Mouse (Mus musculus): ENCODE data around the gene Fbp1.
"Not testable (repeated sequence)": the region's sequence is repeated elsewhere in the genome, so short reads cannot be mapped to it uniquely, and the experiment has no call there.

The Fbp1 gene

DNA sequence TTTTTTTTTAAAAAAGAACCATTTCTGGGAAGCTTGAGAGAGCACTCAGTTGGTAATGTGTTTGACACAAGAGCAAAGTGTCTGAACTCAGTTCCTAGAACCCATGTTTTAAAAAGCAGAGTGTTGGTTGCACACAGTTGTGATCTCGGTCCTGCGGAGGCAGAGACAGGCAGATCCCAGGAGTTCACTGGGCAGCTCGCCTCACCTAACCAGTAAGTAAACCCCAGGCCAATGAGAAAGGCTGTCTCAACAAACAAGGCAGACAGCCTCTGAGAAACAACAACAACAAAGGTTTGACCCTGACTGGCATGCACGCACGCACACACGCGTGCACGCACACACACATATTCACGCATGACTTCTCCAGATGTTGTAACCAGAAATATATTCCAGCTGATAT is 4.2 kb downstream of the Fbp1 start:
- no peak for DNase-seq

DNA sequence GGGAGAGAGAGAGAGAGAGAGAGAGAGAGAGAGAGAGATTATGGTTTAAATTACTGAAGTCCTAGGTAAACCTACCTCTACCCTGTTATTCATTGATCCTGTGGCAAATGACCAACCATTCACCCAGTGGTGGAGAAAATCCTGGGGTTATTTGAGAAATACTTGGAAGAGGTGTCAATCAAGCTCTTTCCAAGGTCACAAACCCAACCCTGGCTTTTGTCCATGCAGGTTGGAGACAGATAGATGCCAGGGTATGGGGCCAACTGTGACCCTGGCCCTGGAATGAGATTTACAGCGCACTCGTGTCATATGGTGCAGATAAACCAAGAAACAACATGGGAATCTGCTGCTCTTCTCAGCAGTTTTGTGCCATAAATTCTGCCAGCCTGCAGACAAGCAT is 4.6 kb downstream of the Fbp1 start:
- DNase-seq, result peak; percentile 84 to 88

DNA sequence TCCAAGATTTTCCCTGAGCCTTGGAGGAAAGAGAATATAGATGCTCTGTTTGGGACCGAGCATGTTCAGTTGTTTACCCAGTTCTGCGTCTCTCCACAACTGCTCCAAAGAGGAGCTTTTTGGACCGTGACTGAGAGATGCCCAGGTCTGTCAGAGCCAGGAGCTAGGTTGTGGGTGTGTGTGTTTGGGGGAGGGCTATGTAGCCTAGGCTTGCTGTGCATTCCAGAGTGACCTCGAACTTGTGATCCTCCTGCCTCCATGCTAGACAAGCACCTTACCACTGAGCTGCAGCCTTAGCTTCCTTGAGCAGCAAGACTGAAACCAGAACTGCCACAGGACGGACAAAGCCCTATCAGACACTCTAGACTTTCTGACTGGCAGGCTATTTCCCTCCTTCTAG is 5.2 kb downstream of the Fbp1 start:
- no peak for DNase-seq

DNA sequence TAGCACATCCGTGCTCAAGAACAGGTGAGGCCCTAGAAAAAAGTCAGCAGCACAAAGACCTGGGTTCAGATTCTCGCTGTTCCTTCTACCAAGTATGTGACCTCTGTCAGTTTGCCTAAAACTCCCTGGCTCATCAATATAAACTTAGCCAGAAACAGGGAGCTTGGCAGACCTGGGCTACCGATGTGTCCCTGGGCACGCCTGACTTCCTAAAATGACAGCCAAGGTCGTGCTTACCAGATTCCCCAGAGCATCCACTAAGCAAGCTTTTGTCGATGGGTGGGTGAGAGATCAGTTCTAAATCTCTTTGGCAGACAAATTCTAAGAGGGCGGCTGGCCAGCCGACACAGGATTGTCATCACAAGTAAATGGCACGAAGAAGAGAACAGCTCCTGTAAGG is 6.7 kb downstream of the Fbp1 start:
- DNase-seq, result no peak

DNA sequence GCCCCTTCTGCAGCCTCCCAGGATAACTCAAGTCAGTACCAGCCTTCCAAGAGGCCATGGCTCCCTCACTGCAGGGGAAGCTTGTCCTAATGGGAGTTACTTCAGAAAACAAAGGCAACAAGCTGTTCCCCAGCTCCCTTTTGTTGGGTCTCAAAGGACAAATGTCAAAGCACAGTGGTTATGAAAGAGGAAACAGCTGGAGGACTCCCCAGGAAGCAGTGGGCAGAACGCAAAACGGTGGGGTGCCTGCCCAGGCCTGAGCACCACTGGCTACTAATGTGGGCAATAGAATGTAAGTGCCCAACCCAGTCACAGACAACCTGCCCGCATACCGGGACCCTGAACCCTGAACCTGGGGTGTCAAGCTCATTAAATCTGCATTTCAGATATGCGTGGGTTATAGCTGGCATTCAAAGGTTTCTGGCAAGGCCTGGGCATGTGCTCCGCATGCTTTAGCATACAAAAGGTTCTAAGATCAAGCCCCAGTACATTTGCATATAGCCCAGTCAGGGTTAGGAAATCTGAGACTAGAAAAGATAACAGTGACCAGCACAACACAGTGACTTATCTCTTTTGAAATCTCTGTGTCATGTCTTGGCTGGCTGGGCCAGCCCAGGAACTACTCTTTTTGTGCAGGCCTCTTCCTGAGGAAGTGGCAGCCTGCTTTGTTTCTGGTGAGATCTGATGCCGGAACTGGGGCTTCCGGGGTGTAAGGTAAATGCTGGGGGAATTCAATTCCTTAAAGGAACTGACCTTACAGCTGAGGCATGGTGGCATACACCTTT is 8.1 kb downstream of the Fbp1 start:
- DNase-seq, result peak in 1 of 2 experiments; percentile 38

DNA sequence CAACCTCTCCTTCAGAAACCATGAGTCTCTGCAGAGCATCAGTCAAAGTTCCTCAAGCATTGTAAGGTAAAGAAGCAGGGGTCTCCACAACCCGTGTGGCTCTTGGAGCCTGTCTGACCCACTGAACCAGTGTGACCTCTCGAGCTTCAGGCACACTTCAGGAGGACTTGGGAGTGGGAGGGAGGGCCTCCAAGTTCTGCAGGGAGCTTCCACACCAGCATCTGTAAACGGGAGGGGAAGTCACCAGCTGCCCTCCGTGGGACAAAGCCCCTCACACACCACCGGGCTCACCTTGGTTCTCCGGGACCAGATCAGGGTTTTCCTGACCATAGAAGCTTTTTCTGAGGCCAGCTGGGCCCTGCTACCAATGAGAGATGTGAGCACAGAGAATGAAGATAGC is 8.7 kb downstream of the Fbp1 start:
- no peak for DNase-seq

DNA sequence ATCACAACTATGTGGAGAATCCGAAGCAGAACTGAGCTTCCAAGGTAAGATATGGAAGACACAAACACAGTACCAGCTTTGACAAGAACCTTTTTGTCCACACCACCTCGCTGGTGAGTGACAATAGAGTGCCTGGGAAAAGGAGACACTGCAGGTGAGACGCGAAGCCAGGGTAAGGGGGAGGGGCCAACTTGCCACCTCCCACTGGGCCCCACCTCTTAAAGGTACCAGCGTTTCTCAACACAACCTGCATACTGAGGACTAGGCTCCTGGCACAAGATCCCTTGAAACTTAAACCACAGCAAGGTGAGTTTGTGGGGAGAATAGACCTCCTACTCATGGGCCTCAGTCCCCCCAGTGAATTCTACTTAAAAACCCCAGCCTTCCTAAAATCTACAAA is 10.8 kb downstream of the Fbp1 start:
- no peak for DNase-seq

DNA sequence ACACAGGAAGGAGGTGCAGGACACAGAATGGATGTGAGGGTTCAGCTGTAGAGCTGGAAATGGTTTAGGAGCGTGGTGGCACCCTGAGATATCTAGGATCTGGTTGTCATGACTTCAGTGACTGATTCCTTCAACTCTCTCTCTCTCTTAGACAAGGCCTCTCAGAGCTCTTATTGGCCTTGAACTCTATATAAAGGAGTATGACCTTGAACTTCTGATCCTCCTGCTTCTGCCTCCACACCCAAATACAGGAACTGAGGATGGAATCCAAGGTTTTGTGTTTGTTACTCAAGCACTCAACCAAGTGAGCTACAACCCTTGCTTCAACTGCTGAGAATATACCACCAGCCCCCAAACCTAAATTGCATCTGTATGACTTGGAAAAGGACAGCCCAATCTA is 12.0 kb downstream of the Fbp1 start:
- no peak for DNase-seq

DNA sequence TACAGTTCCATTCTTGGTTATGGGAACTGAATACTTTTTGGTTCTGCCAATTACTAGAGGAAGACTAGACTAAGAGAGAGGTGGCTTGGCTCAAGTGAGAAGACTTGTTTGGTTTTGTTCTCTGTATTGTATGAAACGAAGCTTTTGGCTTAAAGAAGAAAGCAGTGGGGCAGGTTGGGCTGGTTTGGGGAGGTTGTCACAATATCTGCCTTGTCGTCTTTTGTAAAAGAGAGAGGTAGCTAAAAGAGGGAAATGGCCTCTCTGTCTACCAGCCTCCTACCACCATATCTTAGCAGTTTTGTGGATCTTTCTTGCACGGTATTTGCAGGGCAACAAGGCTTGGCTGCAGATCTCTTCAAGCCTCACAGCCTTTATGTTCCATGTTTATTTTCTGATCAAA is 15.8 kb downstream of the Fbp1 start:
- no peak for DNase-seq

DNA sequence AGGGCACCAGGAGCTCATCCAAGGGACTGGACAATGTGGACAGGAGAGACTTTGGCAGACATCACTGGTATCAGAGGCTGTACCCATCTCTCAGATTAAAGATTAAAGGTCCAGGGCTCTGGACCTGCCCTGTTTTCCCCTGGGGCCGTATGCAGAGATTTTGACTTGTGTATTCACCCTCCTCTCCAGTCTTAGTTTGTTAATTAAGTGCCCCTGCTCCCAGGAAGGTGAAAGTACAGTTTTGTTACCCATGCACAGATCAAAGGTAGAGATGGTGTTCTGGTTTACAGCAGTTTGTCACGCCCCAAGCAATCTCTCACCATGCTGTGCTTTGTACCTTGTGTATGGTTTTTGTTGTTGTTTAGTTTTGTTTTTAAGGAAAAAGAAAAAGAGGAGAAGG is 17.5 kb downstream of the Fbp1 start:
- DNase-seq, result peak in 1 of 2 experiments; percentile 65

DNA sequence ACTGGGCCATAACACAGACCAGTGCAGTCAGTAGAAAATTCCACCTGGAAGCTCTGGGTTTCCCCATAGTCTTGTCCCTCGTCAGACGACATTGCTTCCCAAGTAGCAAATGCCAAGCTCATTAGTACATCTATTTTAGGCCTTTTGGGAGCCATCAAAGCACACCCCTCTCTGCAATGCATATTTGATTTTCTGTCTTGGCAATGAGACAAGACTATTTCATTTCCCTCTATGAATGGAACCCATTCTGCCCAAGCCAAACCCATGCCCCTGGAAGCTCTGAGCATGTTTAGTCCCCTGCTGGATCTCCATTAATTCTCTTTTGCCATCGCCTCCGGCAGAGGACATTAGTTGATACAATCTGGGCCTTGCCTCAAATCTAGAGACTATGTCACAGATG is 21.3 kb downstream of the Fbp1 start:
- DNase-seq, result no peak

DNA sequence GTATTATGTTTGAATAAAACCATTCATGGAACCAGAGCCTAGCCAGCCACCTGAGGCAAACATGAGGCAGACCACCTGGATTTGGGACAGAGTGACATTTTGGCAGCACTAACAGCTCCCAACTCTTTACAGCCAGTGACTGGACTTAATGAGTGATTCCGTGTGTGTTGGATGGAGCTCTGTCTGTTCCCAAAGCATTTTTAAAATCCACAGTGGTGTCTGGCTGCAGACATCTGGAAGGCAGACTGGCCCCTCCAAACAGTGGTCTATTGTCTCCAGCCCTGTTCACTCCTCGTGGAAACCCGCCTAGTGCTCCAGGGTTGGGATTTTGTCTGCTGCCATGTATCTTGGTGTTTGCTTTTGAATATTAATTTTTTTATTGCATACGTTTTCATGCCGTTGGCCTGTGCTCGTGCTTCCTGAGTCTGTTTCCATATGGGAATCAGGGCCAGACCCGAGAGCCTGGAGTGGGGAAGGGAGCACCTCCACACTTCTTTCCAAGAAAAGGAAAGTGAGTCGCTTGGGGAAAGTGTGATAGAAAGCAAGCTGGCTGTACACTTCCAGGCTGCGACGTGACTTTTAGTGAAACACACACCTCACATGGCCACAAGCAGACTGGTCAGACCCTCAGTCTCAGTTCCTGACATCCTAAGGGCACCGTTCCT is 22.3 kb downstream of the Fbp1 start:
- DNase-seq, result no peak

DNA sequence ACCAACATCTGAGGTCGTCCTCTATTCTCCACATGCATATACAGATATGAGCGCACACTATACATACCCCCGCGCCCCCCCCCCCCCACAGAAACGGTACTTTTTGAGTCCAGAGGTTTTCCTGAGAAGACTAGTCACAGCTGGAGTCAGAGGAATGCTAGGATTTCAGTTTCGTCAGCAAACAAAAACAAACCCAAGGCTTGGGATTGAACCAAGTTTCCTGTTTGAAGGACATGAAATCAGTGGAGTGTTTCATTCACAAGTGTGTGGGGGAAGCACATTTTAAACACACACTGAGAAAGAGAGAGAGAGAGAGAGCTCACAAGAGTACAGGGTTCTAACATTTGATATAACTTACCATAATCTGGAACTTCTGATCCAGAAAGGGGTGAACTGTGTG is 24.3 kb downstream of the Fbp1 start:
- DNase-seq, result no peak

DNA sequence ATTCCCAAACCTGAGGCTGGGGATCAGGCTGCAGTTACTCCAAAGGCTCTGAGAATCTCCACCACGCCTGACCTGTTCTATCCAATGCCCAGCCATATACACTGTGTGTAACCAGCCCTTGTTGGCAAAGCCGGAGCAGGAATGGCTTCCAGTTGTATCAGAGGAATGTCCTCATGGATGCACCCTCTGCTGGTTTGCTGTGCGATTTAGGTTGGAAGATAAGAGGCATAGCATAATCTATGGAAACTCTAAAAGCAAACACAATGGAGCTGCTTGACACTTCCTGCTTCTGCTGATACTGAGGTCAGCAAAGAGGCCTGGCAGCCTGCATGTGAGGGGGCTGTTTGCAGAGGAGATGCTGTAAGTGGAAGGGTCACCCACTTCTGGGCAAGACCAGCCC is 25.2 kb downstream of the Fbp1 start:
- no peak for DNase-seq

DNA sequence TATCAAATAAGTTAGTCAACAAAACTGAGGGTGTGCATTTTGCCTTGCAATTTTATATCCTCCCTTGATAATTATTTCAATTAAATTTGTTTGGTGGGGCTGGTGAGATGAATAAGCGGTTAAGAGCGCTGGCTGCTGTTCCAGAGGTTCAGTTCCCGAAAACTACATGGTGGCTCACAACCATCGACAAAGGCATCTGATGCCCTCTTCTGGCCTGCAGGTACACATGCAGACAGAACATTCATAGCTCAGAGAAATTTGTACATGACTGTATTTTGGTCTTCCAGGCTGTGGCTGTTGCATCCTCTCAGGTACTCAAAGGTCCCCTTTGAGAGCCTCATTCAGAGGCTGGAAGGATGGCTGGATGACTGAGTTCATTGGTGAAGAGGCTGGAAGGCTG is 28.0 kb downstream of the Fbp1 start:
- no peak for DNase-seq

DNA sequence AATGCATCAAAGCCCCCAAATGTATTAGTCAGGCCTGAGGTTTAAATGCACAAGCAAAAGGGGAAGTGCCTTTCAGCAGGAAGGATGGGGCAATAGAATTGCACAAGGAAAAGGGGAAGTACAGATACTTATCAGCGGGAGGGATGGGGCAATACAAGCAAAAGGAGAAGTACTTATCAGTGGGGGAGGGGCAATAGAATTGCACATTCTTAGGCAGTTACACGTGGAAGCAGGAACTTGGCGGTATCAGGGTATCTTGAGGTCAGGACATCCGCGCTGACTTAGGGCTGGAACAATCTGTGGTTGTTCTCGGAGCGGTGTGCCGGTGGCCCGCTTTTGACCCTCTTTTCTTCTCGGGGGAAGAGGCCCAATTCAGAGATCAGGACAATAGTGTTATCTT is 28.8 kb downstream of the Fbp1 start:
- not testable (repeated sequence) for DNase-seq

DNA sequence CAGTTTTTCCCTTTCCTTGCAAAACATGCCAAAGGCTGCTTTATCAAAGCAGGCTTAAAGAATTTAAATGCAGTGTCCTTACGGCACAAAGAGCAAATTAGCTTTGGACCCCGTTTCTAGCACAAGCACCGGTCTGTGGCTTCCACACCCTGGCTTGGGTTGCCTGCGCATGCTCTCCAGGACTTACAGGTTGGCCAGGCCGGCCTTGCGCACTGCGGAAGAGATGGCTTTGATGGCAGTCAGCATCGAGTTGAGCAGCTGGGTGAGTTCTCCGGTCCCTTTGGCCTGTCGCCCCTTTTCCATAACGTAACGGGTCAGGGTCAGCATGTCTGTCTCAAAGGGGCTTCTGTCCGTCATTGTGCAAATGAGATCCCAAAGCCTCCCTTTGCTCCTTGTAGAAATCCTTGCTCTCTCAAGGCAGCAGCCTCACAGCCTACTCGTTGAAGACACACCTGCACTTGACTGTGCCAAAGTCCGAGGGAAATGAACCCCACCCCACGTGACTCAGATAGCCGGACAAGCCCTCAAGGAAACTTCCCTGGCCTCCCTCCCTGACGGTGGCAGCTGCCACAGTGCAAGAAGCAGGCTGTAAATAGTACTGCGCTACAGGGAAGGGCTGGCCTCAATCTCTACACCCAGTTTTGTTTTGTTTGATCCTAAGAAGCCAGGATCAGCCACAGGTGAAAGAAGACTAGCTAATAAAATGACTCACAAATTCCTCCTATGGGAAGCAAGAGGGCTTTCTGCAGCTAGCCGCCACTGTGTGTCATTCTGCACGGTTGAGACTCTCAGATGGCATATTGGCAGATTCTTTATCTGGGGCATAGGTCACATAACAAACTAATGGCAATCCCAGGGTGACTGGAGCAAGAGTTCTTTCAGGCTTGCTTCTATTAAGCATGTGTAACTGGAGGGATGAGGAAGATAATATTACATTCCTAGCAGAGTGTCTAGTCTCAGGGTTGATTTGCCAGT is 29.9 kb downstream of the Fbp1 start, which contains the start of gene Fbp2:
Gene Fbp2 (minus strand): TSS at position 482 of the 975 bp plus-strand sequence.
- DNase-seq, result peak; percentile 81 to 83

DNA sequence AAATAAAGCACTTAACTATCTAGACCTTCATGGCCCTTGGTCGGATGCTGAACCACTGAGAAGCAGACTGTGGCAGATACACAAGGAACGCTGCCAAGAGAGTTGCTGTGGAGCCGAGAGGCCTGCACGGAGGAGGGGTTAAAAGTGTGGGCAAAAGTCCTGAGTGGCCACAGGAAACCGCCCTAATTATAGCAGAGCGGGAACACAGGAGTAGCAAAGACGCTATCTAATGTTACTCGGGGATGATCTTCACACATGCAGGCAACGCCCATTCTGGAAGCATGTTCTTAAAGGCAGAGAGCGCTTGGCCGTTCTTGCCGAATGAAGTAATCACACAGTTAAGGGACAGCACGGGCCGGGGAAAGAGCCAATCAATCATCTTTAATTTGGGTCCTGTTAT is 31.2 kb downstream of the Fbp1 start:
- peak in 1 of 2 experiments; percentile 40 for DNase-seq

DNA sequence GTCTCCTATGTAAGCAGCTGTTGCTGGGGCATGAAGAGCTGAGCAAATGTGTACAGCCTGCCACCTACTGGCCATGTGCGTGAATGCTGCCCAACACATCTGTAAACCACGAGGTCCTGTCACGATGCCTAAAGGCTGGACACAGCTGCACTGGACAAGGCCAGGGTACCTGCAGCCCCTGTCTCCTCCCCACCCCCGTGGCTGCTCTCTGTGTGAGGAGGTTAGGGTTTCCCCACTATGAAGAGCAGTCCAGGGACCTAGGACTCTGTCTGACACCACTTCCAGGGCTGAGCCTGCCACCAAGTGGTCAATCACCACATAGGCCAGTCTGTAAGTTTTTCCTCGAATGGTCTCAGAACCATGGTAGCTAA is 31.8 kb downstream of the Fbp1 start:
- peak; percentile 77 to 87 for DNase-seq

DNA sequence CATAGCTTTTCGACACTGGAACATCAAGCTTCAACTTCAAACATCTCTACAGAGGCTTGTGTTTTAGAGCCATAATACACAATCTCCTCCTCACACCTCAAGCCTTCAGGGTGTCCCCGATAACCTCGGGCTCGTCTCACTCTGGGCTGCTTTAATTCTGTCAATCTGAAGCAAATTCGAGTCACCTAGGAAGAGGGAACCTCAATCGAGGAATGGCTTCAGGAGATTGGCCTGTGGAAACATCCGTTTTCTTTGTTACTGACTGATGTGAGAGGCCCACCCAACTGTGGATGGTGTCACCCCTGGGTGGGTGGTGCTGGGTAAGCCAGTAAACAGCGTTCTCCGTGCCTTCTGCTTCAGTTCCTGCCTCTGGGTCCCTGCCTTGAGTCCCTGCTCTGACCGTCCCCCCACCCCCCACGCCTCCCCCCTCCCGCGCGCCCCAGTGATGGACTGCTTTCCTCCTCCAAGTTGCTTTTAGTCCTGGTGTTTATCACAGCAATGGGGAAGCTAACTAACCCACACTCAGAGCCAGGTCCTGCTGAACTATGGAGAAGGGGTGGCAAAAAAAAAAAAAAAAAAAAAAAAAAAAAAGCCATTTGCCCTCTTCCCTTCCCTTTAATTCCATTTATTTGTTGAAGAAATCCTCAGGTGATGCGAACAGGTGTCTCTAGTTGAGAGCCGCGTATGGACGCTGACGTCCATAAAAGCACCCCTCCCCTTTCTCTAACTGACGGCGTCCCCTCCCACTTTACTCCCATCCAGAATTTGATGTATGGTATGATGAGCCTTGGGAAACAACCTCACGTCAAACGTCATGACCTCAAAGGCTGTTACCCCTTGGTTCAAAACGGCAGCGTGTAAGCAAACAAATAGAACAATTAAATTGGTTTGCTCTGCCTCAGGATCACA is 32.4 kb downstream of the Fbp1 start:
- DNase-seq, result no peak

DNA sequence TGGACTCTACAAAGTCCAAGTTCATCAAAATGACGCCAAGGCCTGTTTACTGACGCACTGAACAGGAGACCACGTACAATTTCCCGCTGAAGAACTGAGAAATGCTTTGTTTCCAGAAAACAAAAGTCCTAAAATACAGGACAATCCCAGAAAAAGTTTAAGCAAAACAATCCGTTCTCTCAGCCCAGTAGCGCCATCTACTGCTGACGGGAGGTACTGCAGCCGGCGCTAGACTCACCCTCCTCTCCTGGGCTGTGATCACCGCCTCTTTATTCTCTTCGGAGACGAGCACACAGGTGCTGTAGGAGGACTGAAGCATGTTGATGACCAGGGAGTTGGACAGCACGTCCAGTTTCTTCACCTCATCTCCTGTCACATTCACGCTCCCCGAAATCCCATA is 33.4 kb downstream of the Fbp1 start:
- DNase-seq, result peak; percentile 36 to 79

DNA sequence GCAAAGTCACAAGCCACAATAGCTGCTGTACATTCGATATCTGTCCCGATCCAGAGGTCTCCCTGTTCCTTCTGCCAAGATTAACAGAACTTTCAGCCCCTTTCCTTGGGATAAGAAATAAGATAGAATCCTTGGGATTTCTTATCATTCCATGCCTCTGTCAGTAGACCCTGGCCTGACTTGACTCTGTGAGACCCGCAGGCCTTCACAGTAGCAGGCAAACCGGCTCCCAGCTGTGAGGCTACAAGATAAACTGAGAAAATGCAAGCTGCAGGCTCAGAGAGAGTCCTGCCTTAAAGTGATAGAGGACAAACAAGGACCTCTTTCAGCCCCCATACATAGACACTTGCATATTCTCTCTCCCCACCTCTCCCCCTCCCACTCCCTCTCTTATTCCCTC is 54.7 kb downstream of the Fbp1 start:
- DNase-seq, result no peak

Data from kidney, adult 8-10 months (tissue).